Mouse (Mus musculus) bone marrow, adult 2 months (tissue): ENCODE measurements around the gene Ube2g1. TPM values are rescaled to one million over a fixed set of nuclear protein-coding genes. Genes with fewer than 3 reads are reported as not detected.

Experiments
- H3K27ac ChIP-seq: fragments of 200-500 bp; 2 replicates; pipeline ENCODE4 v1.5.1; 2012; ENCODE audit warnings: low read depth, mild to moderate bottlenecking, control low read depth, inconsistent platforms, low read length; ENCODE audit not compliant: control insufficient read depth, poor library complexity, insufficient read depth
- H3K4me1 ChIP-seq: fragments of 200-500 bp; 2 replicates; pipeline ENCODE4 v1.6.1; 2011; ENCODE audit warnings: low read length; ENCODE audit not compliant: control insufficient read depth, insufficient read depth
- H3K4me3 ChIP-seq: fragments of 200-500 bp; replicated peaks from 2 replicates; pipeline ENCODE3; 2011; ENCODE audit warnings: mild to moderate bottlenecking, low read depth, low read length, control low read depth; ENCODE audit not compliant: control insufficient read depth
- CTCF ChIP-seq: fragments of 200-500 bp; IDR thresholded peaks from 2 replicates; pipeline ENCODE4 v1.5.1; 2011; ENCODE audit warnings: low read length, control low read depth; ENCODE audit not compliant: control insufficient read depth, insufficient read depth
- POLR2A ChIP-seq: fragments of 200-500 bp; IDR thresholded peaks from 2 replicates; pipeline ENCODE4 v1.6.1; 2011; ENCODE audit warnings: low read depth, mild to moderate bottlenecking, control low read depth, low read length, borderline replicate concordance; ENCODE audit not compliant: control insufficient read depth
- WGBS: fragments of 180-500 bp; shearing (Covaris S2); methylation state at CpG from one replicate; pipeline ENCODE4 v1.1.7; 2018; 5-methylcytosine and 5-hydroxymethylcytosine counted together
- polyA plus RNA-seq: library from polyadenylated mRNA; stranded (reverse); fragments of >200 nt; gene quantifications from 2 replicates; pipeline ENCODE4 v1.2.4, GENCODE M21; 2011; ENCODE audit warnings: low replicate concordance; ENCODE audit not compliant: missing spikeins, insufficient read depth, insufficient read length

Ube2g1 gene
- 6.1 and 14.1 TPM in 2 replicates for polyA plus RNA-seq

DNA sequence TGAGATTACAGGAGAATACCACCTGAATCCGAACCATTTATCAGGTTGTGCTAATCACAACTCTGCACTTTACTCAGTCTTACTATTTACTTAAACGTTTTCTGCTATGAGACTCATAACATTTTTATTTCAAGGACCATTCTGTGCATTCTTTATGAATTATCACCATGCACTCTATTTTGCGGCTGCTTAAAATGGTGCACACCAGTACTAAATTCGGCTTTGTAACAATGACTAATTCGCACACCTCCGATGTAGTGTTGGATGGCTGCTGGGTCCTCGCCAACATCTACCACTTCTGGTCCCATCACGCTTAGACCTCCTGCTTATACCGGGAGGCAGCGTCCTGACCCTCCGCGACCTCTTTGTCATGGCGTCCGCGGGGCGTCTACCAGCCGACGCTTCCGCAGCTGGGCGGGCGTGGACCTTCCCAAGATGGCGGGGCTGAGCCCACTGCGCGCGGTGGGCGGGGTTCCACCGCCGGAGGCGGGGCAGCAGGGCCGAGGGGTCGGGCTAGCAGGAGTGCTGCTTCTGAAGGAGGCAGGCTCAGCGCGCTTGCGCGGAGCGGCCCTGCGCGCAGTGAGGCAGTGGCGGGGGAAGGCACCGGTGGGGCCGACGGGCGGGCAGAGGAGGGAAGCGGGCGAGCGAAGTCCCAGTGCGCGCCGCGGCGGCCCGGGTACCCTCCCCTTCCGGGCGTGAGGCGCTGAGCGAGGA, at the start of gene Ube2g1:
Ube2g1 (plus strand) TSS at position 590 of the 714 bp plus-strand sequence.
- H3K27ac ChIP-seq, result peak within 1 kb of the TSS; percentile 99
- TF ChIP-seq CTCF (peak; percentile 11; the same call in 1 of the 2 replicates), POLR2A (peak; percentile 93)
- H3K4me3 ChIP-seq, result peak within 1 kb of the TSS; percentile 100
- no peaks in the 10 kb centered on the region for H3K4me1 ChIP-seq
- 3% methylated on average over 51 of the region's 56 CpGs for WGBS

DNA sequence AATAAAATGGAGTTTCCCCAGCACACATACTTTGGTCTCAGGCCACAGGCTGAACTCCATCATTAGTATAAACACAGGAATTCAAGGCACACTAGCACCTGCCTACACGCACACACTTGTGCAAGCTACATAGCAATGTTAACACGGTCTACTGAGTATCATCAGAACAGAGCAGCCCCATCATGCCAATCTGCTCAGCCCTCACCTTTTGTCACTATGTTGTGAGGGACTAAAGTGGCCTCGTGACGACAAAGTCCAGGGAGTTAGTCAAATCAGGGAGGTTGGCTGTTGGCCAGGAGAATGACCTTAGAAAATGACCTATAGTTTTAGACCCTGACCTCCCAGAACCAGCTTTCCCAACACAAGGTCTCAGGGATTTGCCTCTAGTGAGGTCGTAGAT, 48.9 kb upstream of the Ube2g1 start:
- TF ChIP-seq CTCF, result no peak
- TF ChIP-seq POLR2A, result no peak
- Histone ChIP-seq H3K27ac (no peak overlapping the region), H3K4me1 (peaks cover 2% of the 10 kb centered on the region), H3K4me3 (no peak overlapping the region)
- 78% methylated on average over 5 of the region's 5 CpGs for WGBS

DNA sequence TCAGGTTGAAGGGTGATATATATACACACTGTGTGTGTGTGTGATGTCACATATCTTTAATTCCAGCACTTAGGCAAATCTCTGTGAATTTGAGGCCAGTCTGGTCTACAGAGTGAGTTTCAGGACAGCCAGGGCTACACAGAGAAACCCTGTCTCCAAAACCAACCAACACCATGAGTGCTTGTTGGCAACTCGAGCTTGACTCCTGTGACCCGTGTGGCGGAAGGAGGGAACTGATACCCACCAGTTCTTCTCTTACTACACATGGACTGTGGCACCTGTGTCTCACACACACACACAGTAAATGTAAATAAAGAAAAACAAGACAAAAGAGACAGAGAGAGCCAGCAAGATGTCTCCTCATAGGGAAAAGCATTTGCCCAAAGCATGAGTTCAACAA, 46.4 kb upstream of the Ube2g1 start:
- 44% methylated on average over 3 of the region's 3 CpGs for WGBS
- no peak overlapping the region for H3K4me3 ChIP-seq
- H3K27ac ChIP-seq, result no peak overlapping the region; the same call in 1 of the 2 replicates
- peaks cover 2% of the 10 kb centered on the region for H3K4me1 ChIP-seq
- TF ChIP-seq POLR2A (no peak), CTCF (no peak)

DNA sequence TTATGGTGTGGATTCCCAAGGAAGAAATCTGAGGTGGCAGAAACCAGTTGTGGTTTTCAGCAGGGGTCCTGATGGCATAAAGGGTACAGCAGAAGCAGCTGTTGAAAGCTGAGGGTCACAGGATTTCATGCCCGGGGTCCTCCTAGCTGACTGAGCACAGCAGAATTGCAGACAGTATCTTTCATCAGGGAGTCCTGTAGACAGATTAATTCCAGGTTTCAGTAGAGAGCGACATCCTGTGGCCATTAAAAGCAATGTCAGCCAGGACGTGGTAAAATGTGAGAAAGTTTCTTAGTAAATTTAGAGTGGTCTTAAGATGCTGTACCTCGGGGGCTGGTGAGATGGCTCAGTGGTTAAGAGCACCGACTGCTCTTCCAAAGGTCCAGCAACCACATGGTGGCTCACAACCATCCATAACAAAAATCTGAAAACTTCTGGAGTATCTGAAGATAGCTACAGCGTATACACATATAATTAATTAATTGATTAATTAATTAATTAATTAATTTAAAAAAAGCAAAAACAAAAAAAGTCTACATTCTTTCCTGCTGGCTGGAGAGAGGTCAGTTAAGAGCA, 42.8 kb upstream of the Ube2g1 start:
- WGBS, result 16% methylated on average over 6 of the region's 6 CpGs
- TF ChIP-seq POLR2A (no peak), CTCF (no peak; the same call in 1 of the 2 replicates)
- H3K4me1 ChIP-seq, result no peaks in the 10 kb centered on the region; the same call in 1 of the 2 replicates
- H3K4me3 ChIP-seq, result no peak overlapping the region
- H3K27ac ChIP-seq, result no peak overlapping the region

DNA sequence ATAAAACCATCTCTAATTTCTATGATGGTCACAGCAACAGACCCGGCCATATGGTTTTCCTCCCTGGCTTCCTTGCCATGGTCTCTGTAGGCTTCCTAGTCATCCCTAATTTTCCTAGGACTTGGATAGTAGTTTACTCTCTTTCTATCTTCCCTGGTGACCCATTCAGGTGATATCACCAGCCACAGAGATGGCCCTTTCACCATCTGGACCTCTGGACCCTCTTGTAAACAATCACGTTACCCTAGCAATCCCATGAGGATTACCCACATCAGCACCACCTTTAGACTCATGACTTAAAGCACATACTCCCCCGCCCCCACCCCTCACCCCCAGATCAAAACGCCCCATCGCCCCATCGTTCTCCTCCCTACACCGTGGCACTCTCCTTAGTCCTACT, 40.8 kb upstream of the Ube2g1 start:
- no peak for TF ChIP-seq CTCF
- no peak for TF ChIP-seq POLR2A
- no peak overlapping the region for H3K27ac ChIP-seq
- WGBS, result 79% methylated on average over 7 of the region's 7 CpGs
- no peaks in the 10 kb centered on the region; the same call in 1 of the 2 replicates for H3K4me1 ChIP-seq
- H3K4me3 ChIP-seq, result no peak overlapping the region

DNA sequence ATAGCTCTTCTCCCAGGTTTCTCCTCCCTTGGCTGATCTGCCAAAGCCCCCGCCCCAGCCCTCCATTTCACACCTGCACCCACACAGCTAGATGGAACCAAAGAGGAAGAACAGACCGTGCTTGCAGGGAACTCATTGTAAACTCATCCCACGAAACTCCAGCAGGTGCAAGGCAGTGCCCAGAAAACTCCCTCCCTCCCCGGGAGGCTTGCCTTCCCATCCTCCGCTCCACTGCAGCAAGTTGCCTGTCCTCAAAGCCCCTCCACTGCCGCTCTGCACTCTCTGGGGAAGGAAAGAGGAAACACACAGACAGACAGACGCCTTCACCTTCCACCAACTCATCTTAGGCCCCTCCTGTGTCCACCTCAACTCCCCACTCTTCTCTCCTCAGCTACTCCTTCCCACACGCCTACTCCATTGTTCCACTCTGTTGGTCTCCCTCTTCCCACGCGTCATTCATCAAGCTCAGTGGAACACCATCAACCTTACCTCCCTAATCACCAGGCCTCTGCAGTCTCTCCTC, 40.2 kb upstream of the Ube2g1 start:
- TF ChIP-seq POLR2A, result no peak
- TF ChIP-seq CTCF, result no peak

DNA sequence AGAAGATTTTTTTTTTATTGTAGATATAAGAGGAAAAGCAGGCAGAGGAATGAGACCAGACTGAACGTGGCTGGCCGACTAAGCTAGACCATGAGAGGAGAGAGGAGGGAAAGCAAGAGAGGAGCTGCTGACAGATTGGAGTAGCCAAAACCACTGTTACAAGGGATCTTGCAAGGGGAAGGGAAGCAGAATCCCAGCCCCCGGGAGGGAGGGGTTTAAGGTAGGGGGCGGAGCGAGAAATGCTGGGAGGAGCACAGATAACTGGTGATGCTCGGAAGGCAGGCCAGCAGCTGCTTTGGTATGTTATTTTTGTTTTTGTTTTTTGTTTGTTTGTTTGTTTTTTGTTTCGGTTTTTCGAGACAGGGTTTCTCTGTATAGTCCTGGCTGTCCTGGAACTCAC, 38.0 kb upstream of the Ube2g1 start:
- H3K27ac ChIP-seq, result no peak overlapping the region
- H3K4me3 ChIP-seq, result no peak overlapping the region
- H3K4me1 ChIP-seq, result no peaks in the 10 kb centered on the region; the same call in 1 of the 2 replicates
- WGBS, result 48% methylated on average over 8 of the region's 8 CpGs
- TF ChIP-seq CTCF, result no peak
- TF ChIP-seq POLR2A, result no peak

More for the DNA sequence above, 40.2 kb upstream of the Ube2g1 start:
- no peak overlapping the region for H3K27ac ChIP-seq
- no peak overlapping the region for H3K4me3 ChIP-seq
- no peaks in the 10 kb centered on the region; the same call in 1 of the 2 replicates for H3K4me1 ChIP-seq
- WGBS, result 58% methylated on average over 10 of the region's 10 CpGs

DNA sequence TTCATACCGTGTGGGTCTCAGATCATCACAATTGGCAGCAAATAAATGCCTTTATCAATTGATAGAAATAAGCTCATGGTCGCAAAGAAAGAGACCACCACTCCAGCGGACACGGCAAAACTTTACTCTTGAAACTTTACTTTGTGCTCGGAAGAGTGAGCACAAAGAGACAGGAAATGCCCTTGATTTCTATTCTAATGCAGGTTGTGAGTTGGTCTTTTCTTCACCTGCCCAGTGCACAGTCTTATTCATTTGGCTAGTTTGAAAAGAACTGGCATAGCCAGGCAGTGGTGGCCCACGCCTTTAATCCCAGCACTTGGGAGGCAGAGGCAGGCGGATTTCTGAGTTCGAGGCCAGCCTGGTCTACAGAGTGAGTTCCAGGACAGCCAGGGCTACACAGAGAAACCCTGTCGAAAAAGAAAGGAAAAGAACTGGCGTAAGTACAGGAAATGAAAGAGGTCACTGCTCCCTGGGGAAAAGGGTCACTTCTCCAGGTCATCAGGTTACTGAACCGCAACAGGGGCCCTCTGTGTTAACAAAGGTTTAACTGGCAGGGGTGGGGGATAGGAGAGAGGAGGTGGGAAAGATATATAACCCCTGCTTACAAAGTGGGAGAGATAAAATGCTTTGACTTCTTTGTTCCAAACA, 37.3 kb upstream of the Ube2g1 start:
- WGBS, result 76% methylated on average over 11 of the region's 11 CpGs
- H3K4me3 ChIP-seq, result no peak overlapping the region
- no peaks in the 10 kb centered on the region; the same call in 1 of the 2 replicates for H3K4me1 ChIP-seq
- H3K27ac ChIP-seq, result no peak overlapping the region
- no peak for TF ChIP-seq CTCF
- no peak for TF ChIP-seq POLR2A
